Mouse (Mus musculus) liver, embryonic 16.5 days (tissue): ENCODE data around the gene Tcp11l2. TPM values are rescaled to one million over a fixed set of nuclear protein-coding genes. Genes with fewer than 3 reads are reported as not detected.

Experiments used
- polyA plus RNA-seq: library from polyadenylated mRNA; unstranded; fragments of >200 nt; fragmentation: Nextera tagmentation; extraction: Ambion mirVana; gene quantifications from 2 replicates; pipeline ENCODE4 v1.2.1, GENCODE M21; 2015

Gene Tcp11l2
- polyA plus RNA-seq, 1 experiment from 2014 or later: 85.6 TPM

Other genes with a start within 250 kb of the Tcp11l2 start
- gene Nuak1, start 136.0 kb upstream of the Tcp11l2 start, polyA plus RNA-seq: 0.13 and 0.14 TPM in 2 replicates
- 5.1 and 7.4 TPM in 2 replicates for gene Ckap4, start 42.6 kb upstream of the Tcp11l2 start, polyA plus RNA-seq
- 4.9 and 5.8 TPM in 2 replicates for gene Polr3b, start 45.7 kb downstream of the Tcp11l2 start, polyA plus RNA-seq
- gene Rfx4, start 179.4 kb downstream of the Tcp11l2 start, polyA plus RNA-seq: not detected in 2 replicates